Mouse (Mus musculus): ENCODE results near the gene Lrrc56.

DNA sequence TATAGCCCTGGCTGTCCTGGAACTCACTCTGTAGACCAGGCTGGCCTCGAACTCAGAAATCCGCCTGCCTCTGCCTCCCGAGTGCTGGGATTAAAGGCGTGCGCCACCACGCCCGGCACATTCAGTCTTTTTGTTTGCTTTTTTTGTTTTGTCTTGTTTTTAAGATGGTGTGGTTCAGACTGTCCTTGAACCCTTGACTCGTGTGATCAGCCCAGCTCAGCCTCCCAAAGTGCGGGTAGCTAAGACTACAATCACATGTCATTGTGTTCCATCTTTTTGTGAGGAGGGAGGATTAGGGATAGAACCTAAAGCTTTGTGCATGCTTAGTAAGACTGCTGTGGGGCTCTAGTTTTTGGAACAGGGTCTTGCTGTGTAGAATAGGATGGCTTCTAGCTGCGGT lies 37.6 kb downstream of the Lrrc56 start:
- TF ChIP-seq CTCF (IDR thresholded peaks at IDR 0.05; ENCODE audit: control insufficient read depth, insufficient read depth, insufficient read length) (no peak), MAX (IDR thresholded peaks at IDR 0.05) (no peak), MYOD1 (IDR thresholded peaks at IDR 0.05; ENCODE audit: control insufficient read depth, insufficient read length, low read depth) (no peak)
